Mouse (Mus musculus) embryonic facial prominence, embryonic 14.5 days (tissue): ENCODE data around the gene Cmbl. TPM values are rescaled to one million over a fixed set of nuclear protein-coding genes. Genes with fewer than 3 reads are reported as not detected.

ENCODE experiments used
- ATAC-seq: fragments of 200-750 bp; cut with Nextera tagmentation; 2 replicates; pipeline ENCODE4 v1.8.0; 2017; ENCODE audit warnings: low read depth, moderate number of reproducible peaks, moderate TSS enrichment
- DNase-seq: peaks from one replicate; pipeline ENCODE4 v3.0.0-alpha.2; 2015; ENCODE audit warnings: low spot score
- H3K27ac ChIP-seq: fragments of 300-500 bp; sonication (generic); replicated peaks from 2 replicates; pipeline ENCODE4 v1.5.1; 2014; ENCODE audit warnings: low read depth, mild to moderate bottlenecking, low read length, moderate library complexity
- H3K27me3 ChIP-seq: fragments of 300-500 bp; sonication (generic); replicated peaks from 2 replicates; pipeline ENCODE4 v1.6.1; 2014; ENCODE audit warnings: low read length; ENCODE audit not compliant: control insufficient read depth, insufficient read depth
- H3K36me3 ChIP-seq: fragments of 300-500 bp; sonication (generic); 2 replicates; pipeline ENCODE4 v1.6.1; 2014; ENCODE audit warnings: low read length, mixed read lengths; ENCODE audit not compliant: control insufficient read depth, insufficient read depth
- H3K4me1 ChIP-seq: fragments of 300-500 bp; sonication (generic); 2 replicates; pipeline ENCODE4 v1.6.1; 2014; ENCODE audit warnings: antibody characterized with exemption, low read length; ENCODE audit not compliant: control insufficient read depth, insufficient read depth
- H3K4me2 ChIP-seq: fragments of 300-500 bp; sonication (generic); 2 replicates; pipeline ENCODE4 v1.6.1; 2014; ENCODE audit warnings: low read depth, mild to moderate bottlenecking, low read length, moderate library complexity, mixed read lengths
- H3K4me3 ChIP-seq: fragments of 300-500 bp; sonication (generic); 2 replicates; pipeline ENCODE4 v1.5.1; 2014; ENCODE audit warnings: low read depth, mild to moderate bottlenecking, low read length
- H3K9ac ChIP-seq: fragments of 300-500 bp; sonication (generic); 2 replicates; pipeline ENCODE4 v1.6.1; 2014; ENCODE audit warnings: low read depth, mild to moderate bottlenecking, low read length, moderate library complexity, mixed read lengths
- H3K9me3 ChIP-seq: fragments of 300-500 bp; sonication (generic); 2 replicates; pipeline ENCODE4 v1.6.1; 2016; ENCODE audit warnings: low read length; ENCODE audit not compliant: control insufficient read depth
- WGBS: fragments of 180-500 bp; shearing (Covaris S2); extraction: QIAGEN DNeasy Blood & Tissue Kit; methylation state at CpG from one replicate; pipeline ENCODE4 v1.1.7; 2014; 5-methylcytosine and 5-hydroxymethylcytosine counted together
- polyA plus RNA-seq: library from polyadenylated mRNA; unstranded; fragments of >200 nt; fragmentation: Nextera tagmentation; extraction: Ambion mirVana; gene quantifications from 2 replicates; pipeline ENCODE4 v1.2.1, GENCODE M21; 2014

The Cmbl gene
- polyA plus RNA-seq, 1 experiment from 2014 or later = 11.2 TPM

DNA sequence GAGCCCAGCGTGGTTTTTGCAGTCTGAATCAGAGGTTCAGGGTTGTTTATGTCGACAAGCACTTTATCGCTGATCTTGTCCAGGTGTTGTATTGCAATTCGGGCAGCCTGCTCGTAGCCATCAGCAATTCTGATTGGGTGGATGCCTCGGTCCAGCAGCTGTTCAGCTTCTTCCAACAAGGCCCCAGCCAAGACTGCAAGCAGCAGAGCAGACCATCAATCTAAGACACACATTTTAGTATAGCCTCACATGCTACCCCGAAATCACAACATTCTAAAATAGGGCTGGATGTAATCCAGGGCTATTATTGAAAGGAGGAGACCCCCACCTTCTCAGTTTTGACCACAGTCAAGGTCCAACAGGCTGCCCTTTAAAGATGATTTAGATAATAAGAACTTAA lies 30.5 kb downstream of the Cmbl start:
- H3K4me2 ChIP-seq = no peak overlapping the region
- H3K27me3 ChIP-seq = no peaks in the 10 kb centered on the region
- DNase-seq = no peak
- ATAC-seq = no peak
- H3K27ac ChIP-seq = no peak overlapping the region
- H3K4me3 ChIP-seq = no peak overlapping the region
- H3K9me3 ChIP-seq = no peaks in the 10 kb centered on the region
- H3K36me3 ChIP-seq = peaks cover 67% of the 10 kb centered on the region
- H3K4me1 ChIP-seq = peaks cover 13% of the 10 kb centered on the region
- no peak overlapping the region for H3K9ac ChIP-seq
- 85% methylated on average over 7 of the region's 7 CpGs for WGBS

- H3K27me3 ChIP-seq = no peaks in the 10 kb centered on the region
- DNase-seq = no peak
- H3K27ac ChIP-seq = no peak overlapping the region
- H3K9ac ChIP-seq = no peak overlapping the region
- ATAC-seq = no peak
- peak overlapping the region; percentile 88 for H3K4me2 ChIP-seq
- WGBS = 67% methylated on average over 4 of the region's 4 CpGs
- peak overlapping the region; percentile 93 for H3K4me3 ChIP-seq
- peaks cover 26% of the 10 kb centered on the region for H3K36me3 ChIP-seq
- peaks cover 18% of the 10 kb centered on the region for H3K4me1 ChIP-seq
- no peaks in the 10 kb centered on the region for H3K9me3 ChIP-seq
Measured at GRCm38 (mm10) chr15:31599834-31600233, 34.6 kb downstream of the Cmbl start.

DNA sequence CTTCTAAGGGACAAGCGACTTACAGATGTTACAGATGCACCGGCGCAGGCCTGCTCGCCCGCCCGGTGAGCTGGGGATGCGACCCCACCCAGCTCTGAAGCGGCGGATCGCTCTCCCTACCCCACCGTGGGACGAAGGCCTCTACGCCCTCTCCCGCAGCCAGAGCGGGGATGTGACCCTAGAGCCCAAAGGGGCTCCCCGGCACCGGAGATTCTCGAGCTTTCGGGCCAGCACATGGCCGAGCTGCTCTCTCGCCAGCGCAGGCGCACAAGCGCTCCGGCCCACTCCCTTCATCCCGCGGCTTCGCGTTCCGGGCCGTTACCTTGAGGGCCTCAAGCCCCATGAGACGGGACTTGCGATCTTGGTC lies 36.1 kb downstream of the Cmbl start:
- peak overlapping the region; percentile 93 for H3K4me3 ChIP-seq
- no peaks in the 10 kb centered on the region for H3K27me3 ChIP-seq
- peak overlapping the region; percentile 93; the same call in 1 of the 2 replicates for H3K27ac ChIP-seq
- H3K9me3 ChIP-seq = no peaks in the 10 kb centered on the region
- peak overlapping the region; percentile 88 for H3K4me2 ChIP-seq
- peaks cover 13% of the 10 kb centered on the region for H3K36me3 ChIP-seq
- peak overlapping the region; percentile 95 for H3K9ac ChIP-seq
- DNase-seq = no peak
- under 1% methylated on average over 33 of the region's 33 CpGs for WGBS
- peak; percentile 64; the same call in 1 of the 2 replicates for ATAC-seq
- H3K4me1 ChIP-seq = peaks cover 18% of the 10 kb centered on the region

- ATAC-seq (peak; percentile 91), DNase-seq (peak; percentile 99)
- H3K27me3 ChIP-seq = no peaks in the 10 kb centered on the region
- peak within 1 kb of the TSS; percentile 95 for H3K9ac ChIP-seq
- H3K27ac ChIP-seq = peak within 1 kb of the TSS; percentile 93
- peak within 1 kb of the TSS; percentile 93 for H3K4me3 ChIP-seq
- WGBS = under 1% methylated on average over 57 of the region's 63 CpGs
- H3K9me3 ChIP-seq = no peaks in the 10 kb centered on the region
- H3K4me2 ChIP-seq = peak within 1 kb of the TSS; percentile 88
- H3K36me3 ChIP-seq = peaks cover 9% of the 10 kb centered on the region
- H3K4me1 ChIP-seq = peaks cover 19% of the 10 kb centered on the region
Measured at GRCm38 (mm10) chr15:31601646-31602374, 36.6 kb downstream of the Cmbl start, which contains the start of the genes Cct5 and Fam173b. Gene Cct5 (minus strand): TSS chr15:31601804. Gene Fam173b (plus strand): TSS chr15:31601852.

DNA sequence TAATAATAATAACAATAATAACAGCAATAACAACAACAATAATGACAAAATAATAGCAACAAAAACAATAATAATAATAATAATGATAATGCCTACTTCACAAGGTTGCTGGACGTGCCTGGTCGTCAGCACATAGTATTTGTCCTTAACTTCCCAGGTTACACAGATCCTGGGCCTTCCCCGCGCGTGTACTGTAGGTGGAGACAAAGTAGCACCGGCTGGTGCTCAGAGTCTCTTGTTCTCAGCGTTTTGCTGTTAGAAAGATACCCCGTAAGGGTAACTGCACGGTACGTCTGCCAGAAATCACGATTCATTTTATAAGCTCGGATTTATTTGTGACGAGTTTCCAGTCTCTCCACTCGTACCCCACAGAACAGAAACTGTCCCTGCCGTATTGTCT lies 37.2 kb downstream of the Cmbl start:
- peak overlapping the region; percentile 95 for H3K9ac ChIP-seq
- DNase-seq (peak; percentile 91), ATAC-seq (peak; percentile 74)
- peaks cover 2% of the 10 kb centered on the region; the same call in 1 of the 2 replicates for H3K36me3 ChIP-seq
- peak overlapping the region; percentile 65 for H3K4me2 ChIP-seq
- peaks cover 22% of the 10 kb centered on the region for H3K4me1 ChIP-seq
- peak overlapping the region; percentile 93 for H3K4me3 ChIP-seq
- no peaks in the 10 kb centered on the region for H3K27me3 ChIP-seq
- WGBS = 2% methylated on average over 15 of the region's 15 CpGs
- H3K27ac ChIP-seq = peak overlapping the region; percentile 93
- H3K9me3 ChIP-seq = no peaks in the 10 kb centered on the region

- Histone ChIP-seq H3K36me3 (0 out of 2 replicates have a peak, but pooled peaks cover 3% of the 10 kb centered on the region), H3K4me2 (peak overlapping the region; percentile 65), H3K4me3 (peak overlapping the region; percentile 93; the same call in 1 of the 2 replicates), H3K27me3 (no peaks in the 10 kb centered on the region), H3K27ac (peak overlapping the region; percentile 93), H3K4me1 (peaks cover 22% of the 10 kb centered on the region), H3K9me3 (no peaks in the 10 kb centered on the region), H3K9ac (peak overlapping the region; percentile 95; the same call in 1 of the 2 replicates)
- WGBS = 84% methylated on average over 13 of the region's 13 CpGs
- ATAC-seq (no peak), DNase-seq (no peak)
Measured at GRCm38 (mm10) chr15:31603113-31603512, 37.9 kb downstream of the Cmbl start.

GRCm38 (mm10) chr15:31606821-31607220 lies 41.6 kb downstream of the Cmbl start:
- H3K4me2 ChIP-seq = no peak overlapping the region
- H3K9ac ChIP-seq = no peak overlapping the region
- DNase-seq (no peak), ATAC-seq (no peak)
- peaks cover 9% of the 10 kb centered on the region for H3K4me1 ChIP-seq
- no peak overlapping the region for H3K4me3 ChIP-seq
- 59% methylated on average over 6 of the region's 6 CpGs for WGBS
- H3K27me3 ChIP-seq = no peaks in the 10 kb centered on the region
- H3K36me3 ChIP-seq = 0 out of 2 replicates have a peak, but pooled peaks cover 3% of the 10 kb centered on the region
- no peak overlapping the region for H3K27ac ChIP-seq
- H3K9me3 ChIP-seq = no peaks in the 10 kb centered on the region

DNA sequence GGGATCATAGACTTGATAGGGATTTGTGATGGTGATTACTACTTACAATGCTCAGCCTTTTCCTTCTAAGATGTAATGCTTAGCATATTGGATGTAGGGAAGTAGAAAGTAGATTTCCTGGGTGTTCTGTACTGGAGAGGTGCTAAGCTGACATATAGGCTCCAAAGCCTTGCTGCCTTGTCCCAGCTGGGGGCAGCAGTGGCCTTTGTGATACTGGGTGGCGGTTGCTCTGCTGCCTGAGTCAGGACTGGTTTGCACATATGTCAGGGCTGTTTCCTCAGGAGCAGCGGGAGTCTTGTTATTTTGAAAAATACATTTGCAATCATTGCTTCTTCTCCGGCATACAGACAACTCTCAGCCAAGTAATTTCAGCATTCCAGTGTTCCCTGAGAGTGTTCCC lies 45.8 kb downstream of the Cmbl start:
- Histone ChIP-seq H3K4me2 (no peak overlapping the region), H3K4me1 (peaks cover 4% of the 10 kb centered on the region; the same call in 1 of the 2 replicates), H3K36me3 (0 out of 2 replicates have a peak, but pooled peaks cover 3% of the 10 kb centered on the region), H3K9ac (no peak overlapping the region), H3K27ac (no peak overlapping the region), H3K27me3 (no peaks in the 10 kb centered on the region), H3K4me3 (no peak overlapping the region), H3K9me3 (no peaks in the 10 kb centered on the region)
- 0 out of 2 replicates have a peak, but pooled peaks have one; percentile 71 for ATAC-seq
- DNase-seq = peak; percentile 67
- 63% methylated on average over 3 of the region's 3 CpGs for WGBS
